Mouse (Mus musculus) limb, embryonic 14.5 days (tissue): ENCODE results near the gene Pla2g4e. TPM values are rescaled to one million over a fixed set of nuclear protein-coding genes. Genes with fewer than 3 reads are reported as not detected.

Experiments used
- ATAC-seq: fragments of 200-750 bp; cut with Nextera tagmentation; 2 replicates; pipeline ENCODE4 v1.8.0; 2017; ENCODE audit warnings: low read depth, moderate number of reproducible peaks, moderate TSS enrichment; ENCODE audit not compliant: low FRiP score
- DNase-seq: peaks from one replicate; pipeline ENCODE4 v3.0.0-alpha.2; 2015; ENCODE audit warnings: low spot score
- H3K27ac ChIP-seq: fragments of 300-500 bp; sonication (generic); replicated peaks from 2 replicates; pipeline ENCODE4 v1.5.1; 2014; ENCODE audit warnings: low read depth, mild to moderate bottlenecking, low read length, moderate library complexity, mixed read lengths
- H3K27me3 ChIP-seq: fragments of 300-500 bp; sonication (generic); 2 replicates; pipeline ENCODE4 v1.6.1; 2014; ENCODE audit warnings: low read length, mixed read lengths; ENCODE audit not compliant: control insufficient read depth, insufficient read depth
- H3K36me3 ChIP-seq: fragments of 300-500 bp; sonication (generic); 2 replicates; pipeline ENCODE4 v1.6.1; 2014; ENCODE audit warnings: mild to moderate bottlenecking, low read length, moderate library complexity, mixed read lengths; ENCODE audit not compliant: control insufficient read depth, insufficient read depth
- H3K4me1 ChIP-seq: fragments of 300-500 bp; sonication (generic); 2 replicates; pipeline ENCODE4 v1.6.1; 2014; ENCODE audit warnings: antibody characterized with exemption, low read length, mixed read lengths; ENCODE audit not compliant: control insufficient read depth, insufficient read depth
- H3K4me2 ChIP-seq: fragments of 300-500 bp; sonication (generic); replicated peaks from 2 replicates; pipeline ENCODE4 v1.6.1; 2014; ENCODE audit warnings: low read depth, mild to moderate bottlenecking, low read length, moderate library complexity; ENCODE audit not compliant: severe bottlenecking
- H3K4me3 ChIP-seq: fragments of 300-500 bp; sonication (generic); replicated peaks from 2 replicates; pipeline ENCODE4 v1.5.1; 2014; ENCODE audit warnings: low read length
- H3K9ac ChIP-seq: fragments of 300-500 bp; sonication (generic); 2 replicates; pipeline ENCODE4 v1.6.1; 2014; ENCODE audit warnings: mild to moderate bottlenecking, low read depth, low read length, moderate library complexity; ENCODE audit not compliant: severe bottlenecking
- H3K9me3 ChIP-seq: fragments of 300-500 bp; sonication (generic); 2 replicates; pipeline ENCODE4 v1.6.1; 2016; ENCODE audit warnings: low read length; ENCODE audit not compliant: control insufficient read depth
- POLR2A ChIP-seq: fragments of 200-500 bp; IDR thresholded peaks from 2 replicates; pipeline ENCODE4 v1.8.0; 2012; ENCODE audit warnings: inconsistent platforms, mild to moderate bottlenecking, moderate library complexity, borderline replicate concordance; ENCODE audit not compliant: insufficient read depth, insufficient read length; ENCODE audit errors: extremely low read depth
- WGBS: fragments of 180-500 bp; shearing (Covaris S2); extraction: QIAGEN DNeasy Blood & Tissue Kit; methylation state at CpG from one replicate; pipeline ENCODE4 v1.1.7; 2014; 5-methylcytosine and 5-hydroxymethylcytosine counted together
- polyA plus RNA-seq, 2 experiments: library from polyadenylated mRNA; depleted of rRNA in 1 of 2; stranded (reverse) in 1 of 2; unstranded in 1 of 2; fragments of >200 nt; fragmentation: Nextera tagmentation in 1 of 2; extraction: Ambion mirVana in 1 of 2; gene quantifications; 2 replicates each; pipeline versions ENCODE4 v1.2.1 to v1.2.3; 2012 to 2014

Gene Pla2g4e
- polyA plus RNA-seq, 2 experiments, result 1.2 to 2.1 TPM

GRCm38 (mm10) chr2:120157606-120158005, 87.5 kb downstream of the Pla2g4e start:
- no peak for TF ChIP-seq POLR2A
- Histone ChIP-seq H3K4me3 (no peak overlapping the region), H3K27ac (no peak overlapping the region), H3K4me1 (no peaks in the 10 kb centered on the region; the same call in 1 of the 2 replicates), H3K4me2 (no peak overlapping the region), H3K27me3 (no peaks in the 10 kb centered on the region), H3K9ac (no peak overlapping the region), H3K36me3 (no peaks in the 10 kb centered on the region), H3K9me3 (no peaks in the 10 kb centered on the region)
- DNase-seq (no peak), ATAC-seq (no peak)
- 66% methylated on average over 2 of the region's 2 CpGs for WGBS

GRCm38 (mm10) chr2:120154361-120154894, 90.7 kb downstream of the Pla2g4e start, which contains the start of gene Ehd4:
TSS of gene Ehd4 (minus strand) at chr2:120154606.
- Histone ChIP-seq H3K4me3 (peak within 1 kb of the TSS; percentile 68), H3K4me2 (peak within 1 kb of the TSS; percentile 98), H3K9ac (peak within 1 kb of the TSS; percentile 64), H3K36me3 (no peaks in the 10 kb centered on the region), H3K27me3 (no peaks in the 10 kb centered on the region), H3K4me1 (no peaks in the 10 kb centered on the region; the same call in 1 of the 2 replicates), H3K9me3 (no peaks in the 10 kb centered on the region), H3K27ac (no peak within 1 kb of the TSS; the same call in 1 of the 2 replicates)
- DNase-seq, result peak; percentile 99
- peak; percentile 98 for ATAC-seq
- WGBS, result under 1% methylated on average over 51 of the region's 53 CpGs
- TF ChIP-seq POLR2A, result no peak

- H3K9ac ChIP-seq, result peak overlapping the region; percentile 64
- WGBS, result 2% methylated on average over 38 of the region's 38 CpGs
- H3K36me3 ChIP-seq, result no peaks in the 10 kb centered on the region
- DNase-seq (no peak), ATAC-seq (no peak)
- no peaks in the 10 kb centered on the region for H3K9me3 ChIP-seq
- peak overlapping the region; percentile 68 for H3K4me3 ChIP-seq
- peak overlapping the region; percentile 98 for H3K4me2 ChIP-seq
- no peaks in the 10 kb centered on the region; the same call in 1 of the 2 replicates for H3K4me1 ChIP-seq
- H3K27me3 ChIP-seq, result no peaks in the 10 kb centered on the region
- no peak overlapping the region; the same call in 1 of the 2 replicates for H3K27ac ChIP-seq
- TF ChIP-seq POLR2A, result no peak
These were observed 91.4 kb downstream of the Pla2g4e start for GRCm38 (mm10) chr2:120153586-120154360.

- H3K9me3 ChIP-seq, result no peaks in the 10 kb centered on the region
- no peak overlapping the region for H3K9ac ChIP-seq
- no peak overlapping the region for H3K27ac ChIP-seq
- H3K36me3 ChIP-seq, result no peaks in the 10 kb centered on the region
- no peak overlapping the region for H3K4me2 ChIP-seq
- DNase-seq, result no peak
- ATAC-seq, result no peak
- no peak for TF ChIP-seq POLR2A
- no peaks in the 10 kb centered on the region; the same call in 1 of the 2 replicates for H3K4me1 ChIP-seq
- 60% methylated on average over 3 of the region's 3 CpGs for WGBS
- no peaks in the 10 kb centered on the region for H3K27me3 ChIP-seq
- H3K4me3 ChIP-seq, result no peak overlapping the region
These were observed 94.6 kb downstream of the Pla2g4e start for GRCm38 (mm10) chr2:120150571-120150970.

GRCm38 (mm10) chr2:120149634-120150033, 95.5 kb downstream of the Pla2g4e start:
- DNase-seq (no peak), ATAC-seq (no peak)
- no peak for TF ChIP-seq POLR2A
- no peaks in the 10 kb centered on the region for H3K9me3 ChIP-seq
- no peak overlapping the region for H3K4me3 ChIP-seq
- no peak overlapping the region for H3K9ac ChIP-seq
- H3K4me1 ChIP-seq, result no peaks in the 10 kb centered on the region; the same call in 1 of the 2 replicates
- no peaks in the 10 kb centered on the region for H3K36me3 ChIP-seq
- no peaks in the 10 kb centered on the region for H3K27me3 ChIP-seq
- H3K27ac ChIP-seq, result no peak overlapping the region
- no peak overlapping the region for H3K4me2 ChIP-seq
- 84% methylated on average over 7 of the region's 7 CpGs for WGBS
